Mouse (Mus musculus) kidney, adult 8-10 months (tissue): Measurements from ENCODE around the gene Olfr720.

ENCODE experiments used
- DNase-seq, 2 experiments: peaks; one replicate each; pipeline ENCODE4 v3.0.0; 2022

Gene Olfr720

GRCm38 (mm10) chr14:14186738-14187137 lies at the start of gene Olfr720:
Gene Olfr720 (minus strand): TSS chr14:14186838.
- DNase-seq = no peak
